Mouse (Mus musculus) embryonic facial prominence, embryonic 14.5 days (tissue): ENCODE data around the gene E130309D02Rik. TPM values are rescaled to one million over a fixed set of nuclear protein-coding genes. Genes with fewer than 3 reads are reported as not detected.
A peak's percentile ranks its signal among the peaks of the same experiment; 100 is the strongest.

Experiments
- ATAC-seq: fragments of 200-750 bp; cut with Nextera tagmentation; 2 replicates; pipeline ENCODE4 v1.8.0; 2017; ENCODE audit warnings: low read depth, moderate number of reproducible peaks, moderate TSS enrichment
- DNase-seq: peaks from one replicate; pipeline ENCODE4 v3.0.0-alpha.2; 2015; ENCODE audit warnings: low spot score
- H3K27ac ChIP-seq: fragments of 300-500 bp; sonication (generic); replicated peaks from 2 replicates; pipeline ENCODE4 v1.5.1; 2014; ENCODE audit warnings: low read depth, mild to moderate bottlenecking, low read length, moderate library complexity
- H3K27me3 ChIP-seq: fragments of 300-500 bp; sonication (generic); replicated peaks from 2 replicates; pipeline ENCODE4 v1.6.1; 2014; ENCODE audit warnings: low read length; ENCODE audit not compliant: control insufficient read depth, insufficient read depth
- H3K36me3 ChIP-seq: fragments of 300-500 bp; sonication (generic); 2 replicates; pipeline ENCODE4 v1.6.1; 2014; ENCODE audit warnings: low read length, mixed read lengths; ENCODE audit not compliant: control insufficient read depth, insufficient read depth
- H3K4me1 ChIP-seq: fragments of 300-500 bp; sonication (generic); 2 replicates; pipeline ENCODE4 v1.6.1; 2014; ENCODE audit warnings: antibody characterized with exemption, low read length; ENCODE audit not compliant: control insufficient read depth, insufficient read depth
- H3K4me2 ChIP-seq: fragments of 300-500 bp; sonication (generic); 2 replicates; pipeline ENCODE4 v1.6.1; 2014; ENCODE audit warnings: low read depth, mild to moderate bottlenecking, low read length, moderate library complexity, mixed read lengths
- H3K4me3 ChIP-seq: fragments of 300-500 bp; sonication (generic); 2 replicates; pipeline ENCODE4 v1.5.1; 2014; ENCODE audit warnings: low read depth, mild to moderate bottlenecking, low read length
- H3K9ac ChIP-seq: fragments of 300-500 bp; sonication (generic); 2 replicates; pipeline ENCODE4 v1.6.1; 2014; ENCODE audit warnings: low read depth, mild to moderate bottlenecking, low read length, moderate library complexity, mixed read lengths
- H3K9me3 ChIP-seq: fragments of 300-500 bp; sonication (generic); 2 replicates; pipeline ENCODE4 v1.6.1; 2016; ENCODE audit warnings: low read length; ENCODE audit not compliant: control insufficient read depth
- WGBS: fragments of 180-500 bp; shearing (Covaris S2); extraction: QIAGEN DNeasy Blood & Tissue Kit; methylation state at CpG from one replicate; pipeline ENCODE4 v1.1.7; 2014; 5-methylcytosine and 5-hydroxymethylcytosine counted together
- polyA plus RNA-seq: library from polyadenylated mRNA; unstranded; fragments of >200 nt; fragmentation: Nextera tagmentation; extraction: Ambion mirVana; gene quantifications from 2 replicates; pipeline ENCODE4 v1.2.1, GENCODE M21; 2014

The E130309D02Rik gene
- polyA plus RNA-seq, 1 experiment from 2014 or later, result 22.6 TPM

DNA sequence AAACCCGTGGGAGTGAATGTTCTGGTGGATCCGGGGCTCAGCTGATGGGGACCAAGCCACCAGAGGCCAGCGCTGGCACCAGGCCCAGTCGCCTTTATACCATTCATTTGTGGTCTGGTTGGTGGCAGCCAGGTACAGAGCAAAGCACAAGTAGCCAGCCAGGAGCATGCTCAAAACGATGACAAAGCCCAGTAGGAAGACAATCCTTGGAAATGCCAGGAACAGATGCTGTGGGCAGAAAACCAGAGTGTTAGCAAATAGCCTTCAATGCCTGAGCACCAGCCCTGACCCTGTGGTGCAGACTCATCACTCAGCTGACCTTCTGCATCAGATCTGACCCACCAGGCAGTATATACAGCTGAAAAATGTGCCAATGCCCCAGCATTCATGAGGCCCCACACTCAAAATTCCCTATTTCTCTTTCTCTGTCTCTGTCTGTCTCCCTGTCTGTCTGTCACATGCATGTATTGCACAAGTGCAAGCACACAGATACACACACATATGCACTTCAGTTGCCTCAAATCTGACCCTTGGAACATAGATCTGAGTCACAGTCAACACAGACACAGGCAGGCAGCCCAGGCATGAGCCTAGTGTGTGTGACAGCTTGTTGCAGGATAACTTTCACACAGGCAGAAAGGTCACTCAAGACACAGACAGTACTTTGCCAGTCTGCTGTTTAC lies 1.6 kb upstream of the E130309D02Rik start:
- ATAC-seq (no peak), DNase-seq (no peak)
- peaks cover 67% of the 10 kb centered on the region for H3K36me3 ChIP-seq
- H3K27ac ChIP-seq, result no peak overlapping the region
- no peak overlapping the region for H3K9ac ChIP-seq
- H3K27me3 ChIP-seq, result no peaks in the 10 kb centered on the region
- no peak overlapping the region for H3K4me2 ChIP-seq
- peaks cover 12% of the 10 kb centered on the region; the same call in 1 of the 2 replicates for H3K4me1 ChIP-seq
- no peaks in the 10 kb centered on the region for H3K9me3 ChIP-seq
- no peak overlapping the region for H3K4me3 ChIP-seq
- WGBS, result 89% methylated on average over 5 of the region's 5 CpGs

DNA sequence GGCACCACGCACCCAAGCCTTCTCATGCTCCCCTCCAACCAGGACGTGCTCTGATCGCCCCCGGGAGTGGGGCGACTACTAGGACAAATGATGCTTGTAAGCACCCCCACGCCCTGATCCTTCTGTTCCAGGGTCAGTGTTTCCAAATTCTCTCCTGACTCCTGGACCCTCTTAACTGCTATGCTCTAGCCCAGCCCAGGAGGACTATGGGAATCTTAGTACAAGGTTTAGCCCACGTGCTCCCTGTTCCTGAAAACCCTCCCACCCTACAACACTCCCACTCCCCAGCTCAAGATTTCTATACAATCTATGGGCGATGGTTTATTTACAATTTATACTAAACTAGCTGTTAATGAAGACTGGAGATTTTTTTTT lies 341 bp upstream of the E130309D02Rik start:
- peak overlapping the region; percentile 92 for H3K4me3 ChIP-seq
- H3K36me3 ChIP-seq, result peaks cover 69% of the 10 kb centered on the region
- peak overlapping the region; percentile 54 for H3K4me2 ChIP-seq
- no peak overlapping the region for H3K27ac ChIP-seq
- H3K27me3 ChIP-seq, result no peaks in the 10 kb centered on the region
- 13% methylated on average over 8 of the region's 8 CpGs for WGBS
- H3K9ac ChIP-seq, result peak overlapping the region; percentile 97
- peaks cover 12% of the 10 kb centered on the region; the same call in 1 of the 2 replicates for H3K4me1 ChIP-seq
- peak; percentile 19 for ATAC-seq
- DNase-seq, result no peak
- no peaks in the 10 kb centered on the region for H3K9me3 ChIP-seq

DNA sequence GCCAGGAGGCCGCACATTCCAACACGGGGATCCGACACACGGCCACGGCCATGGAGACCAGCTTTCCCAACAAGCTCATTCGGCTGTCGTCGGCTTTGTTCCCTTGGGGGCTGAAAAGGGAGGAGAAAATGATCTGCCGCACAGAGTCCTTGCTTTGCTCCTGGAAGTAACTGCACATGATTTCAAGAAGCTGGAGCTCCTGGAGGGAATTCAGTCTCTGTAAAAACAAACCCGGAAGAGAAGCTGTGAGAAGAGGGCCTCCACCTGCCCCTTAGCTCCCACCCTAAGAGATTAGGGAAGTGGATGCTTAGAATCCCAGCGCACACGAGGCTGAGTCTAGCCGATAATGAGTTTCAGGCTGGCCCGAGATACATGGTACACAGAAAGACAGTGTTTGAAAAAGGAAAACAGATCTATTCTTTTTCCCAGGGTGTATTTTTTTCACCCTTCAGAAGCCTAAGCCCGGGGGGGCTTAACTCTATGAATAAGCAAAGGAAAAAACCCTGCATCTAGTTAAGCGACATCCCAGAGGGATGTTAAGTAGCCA lies 904 bp downstream of the E130309D02Rik start:
- peak overlapping the region; percentile 92 for H3K4me3 ChIP-seq
- peaks cover 69% of the 10 kb centered on the region for H3K36me3 ChIP-seq
- peak overlapping the region; percentile 54 for H3K4me2 ChIP-seq
- ATAC-seq, result no peak
- peak; percentile 48 for DNase-seq
- H3K27ac ChIP-seq, result no peak overlapping the region
- 3% methylated on average over 16 of the region's 16 CpGs for WGBS
- no peaks in the 10 kb centered on the region for H3K9me3 ChIP-seq
- peaks cover 12% of the 10 kb centered on the region; the same call in 1 of the 2 replicates for H3K4me1 ChIP-seq
- no peaks in the 10 kb centered on the region for H3K27me3 ChIP-seq
- peak overlapping the region; percentile 97 for H3K9ac ChIP-seq

GRCm38 (mm10) chr5:143311886-143312285 lies 3.3 kb downstream of the E130309D02Rik start:
- Histone ChIP-seq H3K27me3 (no peaks in the 10 kb centered on the region), H3K4me3 (no peak overlapping the region), H3K4me2 (no peak overlapping the region), H3K4me1 (peaks cover 12% of the 10 kb centered on the region; the same call in 1 of the 2 replicates), H3K9me3 (no peaks in the 10 kb centered on the region), H3K27ac (no peak overlapping the region), H3K9ac (no peak overlapping the region), H3K36me3 (peaks cover 71% of the 10 kb centered on the region)
- DNase-seq (peak; percentile 72), ATAC-seq (no peak)
- WGBS, result 66% methylated on average over 8 of the region's 8 CpGs

- Histone ChIP-seq H3K27ac (no peak overlapping the region), H3K4me1 (peaks cover 12% of the 10 kb centered on the region; the same call in 1 of the 2 replicates), H3K9me3 (no peaks in the 10 kb centered on the region), H3K27me3 (no peaks in the 10 kb centered on the region), H3K4me2 (no peak overlapping the region), H3K9ac (no peak overlapping the region), H3K4me3 (no peak overlapping the region), H3K36me3 (peaks cover 80% of the 10 kb centered on the region)
- ATAC-seq, result no peak
- no peak for DNase-seq
- 82% methylated on average over 7 of the region's 7 CpGs for WGBS
Measured at GRCm38 (mm10) chr5:143309916-143310315, 5.2 kb downstream of the E130309D02Rik start.

- no peak overlapping the region for H3K27ac ChIP-seq
- 93% methylated on average over 5 of the region's 5 CpGs for WGBS
- no peak overlapping the region for H3K4me2 ChIP-seq
- no peak overlapping the region for H3K4me3 ChIP-seq
- peaks cover 89% of the 10 kb centered on the region for H3K36me3 ChIP-seq
- ATAC-seq (no peak), DNase-seq (no peak)
- no peaks in the 10 kb centered on the region for H3K9me3 ChIP-seq
- H3K27me3 ChIP-seq, result no peaks in the 10 kb centered on the region
- peaks cover 8% of the 10 kb centered on the region; the same call in 1 of the 2 replicates for H3K4me1 ChIP-seq
- H3K9ac ChIP-seq, result no peak overlapping the region
Measured at GRCm38 (mm10) chr5:143308825-143309224, 6.3 kb downstream of the E130309D02Rik start.

DNA sequence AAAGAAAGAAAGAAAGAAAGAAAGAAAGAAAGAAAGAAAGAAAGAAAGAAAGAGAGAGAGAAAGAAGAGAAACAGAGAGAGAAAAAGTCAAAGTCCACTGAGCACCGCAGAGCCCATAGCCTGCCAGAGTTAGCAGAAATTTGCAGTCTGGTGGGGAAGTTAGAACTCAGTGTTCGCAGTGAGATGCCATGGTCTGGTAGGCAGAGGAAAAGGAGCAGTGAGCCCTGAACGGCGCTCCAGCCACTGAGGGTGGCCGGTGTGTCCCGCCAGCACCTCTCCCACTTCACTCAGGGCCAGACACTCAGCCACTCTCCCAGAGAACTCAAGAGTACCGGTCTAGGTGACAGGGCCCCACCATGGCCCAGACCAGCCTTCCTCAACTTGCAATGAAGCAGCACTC lies 10.9 kb downstream of the E130309D02Rik start:
- Histone ChIP-seq H3K4me1 (no peaks in the 10 kb centered on the region), H3K27me3 (no peaks in the 10 kb centered on the region), H3K9ac (no peak overlapping the region), H3K27ac (no peak overlapping the region), H3K9me3 (0 out of 2 replicates have a peak, but pooled peaks cover 3% of the 10 kb centered on the region), H3K36me3 (peaks cover 93% of the 10 kb centered on the region), H3K4me3 (no peak overlapping the region), H3K4me2 (no peak overlapping the region)
- 88% methylated on average over 7 of the region's 7 CpGs for WGBS
- no peak for ATAC-seq
- no peak for DNase-seq

- H3K4me3 ChIP-seq, result no peak overlapping the region
- ATAC-seq, result no peak
- 0 out of 2 replicates have a peak, but pooled peaks cover 3% of the 10 kb centered on the region for H3K9me3 ChIP-seq
- DNase-seq, result no peak
- H3K36me3 ChIP-seq, result peaks cover 73% of the 10 kb centered on the region
- H3K4me1 ChIP-seq, result no peaks in the 10 kb centered on the region
- 79% methylated on average over 7 of the region's 8 CpGs for WGBS
- H3K27me3 ChIP-seq, result no peaks in the 10 kb centered on the region
- H3K27ac ChIP-seq, result no peak overlapping the region
- H3K4me2 ChIP-seq, result no peak overlapping the region
- no peak overlapping the region for H3K9ac ChIP-seq
Measured at GRCm38 (mm10) chr5:143301296-143301695, 13.9 kb downstream of the E130309D02Rik start.
